Comparison of ENCODE assay signal across 12 mouse cellular contexts in genomic region chr13:94050782-94051181, GRCm38 (mm10).
"Had no signal": no experiment of that assay in that cellular context is flagged by ENCODE, and none has a peak within 500 bp of the region (broad histone marks: within the 10 kb centered on the region; RNA-seq: fewer than 3 reads in every experiment).

No protein-coding gene starts in this region.

- DNase-seq: retina, postnatal 1 day; right cerebral cortex, adult 18-20 months; right cerebral cortex, postnatal 14 days; right cerebral cortex, postnatal 25 days; right cerebral cortex, postnatal 4 days; spleen, adult 18-20 months; thymus, adult 18-20 months; thymus, adult 2 months; thymus, postnatal 14 days; thymus, postnatal 25 days; thymus, postnatal 36 days; thymus, postnatal 4 days had no signal
